Mouse (Mus musculus): ENCODE results near the gene Cog6.

The Cog6 gene

DNA sequence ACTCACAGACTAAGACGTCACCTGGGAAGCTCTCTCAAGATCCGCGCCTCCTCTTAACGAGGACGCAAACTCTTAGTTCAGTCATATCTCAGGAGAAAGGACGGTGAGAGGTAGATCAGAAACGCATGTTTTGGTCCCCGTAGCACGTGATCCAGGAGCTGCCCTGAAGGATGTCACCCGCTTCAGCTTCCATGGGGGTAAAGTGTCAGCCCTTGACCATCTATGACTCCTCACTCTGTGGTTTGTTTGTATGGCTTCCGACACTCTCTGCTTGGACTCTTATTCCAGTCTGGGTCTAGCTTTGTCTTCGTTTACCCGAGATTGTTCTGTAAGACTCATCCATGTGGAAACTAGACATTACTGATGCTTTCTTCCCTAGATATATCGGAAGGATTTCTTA is 54.6 kb downstream of the Cog6 start:
- DNase-seq (ENCODE audit: low spot score in 2 of 2), result no peak

DNA sequence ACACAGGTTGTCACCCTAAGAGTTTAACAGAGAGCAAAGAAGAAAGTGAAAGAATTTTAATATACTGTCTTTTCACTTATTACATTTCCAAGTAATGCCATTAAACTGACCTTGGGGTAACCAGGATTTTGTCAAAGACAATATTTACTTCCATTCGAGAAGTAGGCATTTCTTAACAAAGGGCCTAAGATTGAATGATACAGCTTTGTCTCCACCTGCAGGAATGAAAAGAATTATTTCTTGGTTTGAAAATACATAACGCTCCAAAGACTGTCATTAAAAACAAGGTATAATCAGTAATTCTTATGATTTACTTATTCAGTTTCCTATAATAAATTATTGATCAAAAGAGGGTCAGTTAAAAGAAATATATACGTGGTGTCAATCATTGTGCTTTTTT is 55.4 kb downstream of the Cog6 start:
- DNase-seq (ENCODE audit: low spot score in 2 of 2), result no peak

DNA sequence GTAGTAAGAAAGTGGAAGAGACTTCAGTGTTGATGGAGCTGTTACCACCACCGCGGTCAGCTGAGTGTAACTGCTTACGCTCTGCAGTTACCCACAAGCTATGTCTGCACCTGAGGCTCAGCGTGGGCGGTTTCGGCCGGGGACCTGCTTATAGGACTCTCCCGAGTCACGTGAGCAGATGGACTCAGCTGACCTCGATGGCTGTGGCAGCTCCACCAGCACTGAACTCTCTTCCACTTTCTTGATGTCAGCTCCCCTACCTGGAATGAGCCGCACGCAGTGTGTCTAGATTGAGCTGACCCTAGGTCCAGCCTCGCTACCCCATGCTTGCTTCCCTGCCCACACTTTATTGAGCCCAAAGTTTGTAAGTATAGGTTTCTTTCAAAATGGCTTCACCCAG is 56.1 kb downstream of the Cog6 start:
- no peak for DNase-seq (ENCODE audit: low spot score in 2 of 2)

DNA sequence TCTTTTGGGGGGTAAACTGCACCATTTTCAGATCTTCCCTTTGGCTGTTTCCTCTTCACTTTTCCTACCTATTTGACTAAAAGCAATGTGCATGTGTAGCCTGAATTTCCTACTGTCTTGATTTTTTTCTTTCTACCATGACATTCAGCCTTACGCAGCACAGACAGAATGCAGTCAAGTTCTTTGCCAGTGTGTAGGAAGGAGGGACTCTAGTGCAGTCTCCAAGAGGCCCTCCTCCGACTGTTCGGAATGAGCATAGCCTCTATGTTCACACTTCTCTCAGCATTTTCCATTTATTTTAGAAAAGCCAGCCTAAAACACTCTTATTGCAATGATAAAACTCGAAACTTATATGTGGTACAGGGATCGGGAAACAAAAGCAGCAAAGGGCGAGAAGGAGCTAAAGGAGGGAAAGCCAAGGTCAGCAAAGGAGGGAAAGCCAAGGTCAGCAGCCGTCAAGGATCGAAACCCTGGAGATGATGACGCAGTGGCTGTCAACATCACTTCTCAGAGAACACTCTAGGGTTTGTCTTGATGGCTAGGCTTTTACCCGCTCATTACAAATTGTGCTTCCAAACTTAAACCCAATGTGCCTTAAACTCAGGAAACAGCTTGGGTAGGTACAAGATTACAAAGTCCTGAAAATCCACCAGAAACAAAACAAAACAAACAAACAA is 58.5 kb downstream of the Cog6 start:
- DNase-seq (ENCODE audit: low spot score in 2 of 2), result no peak

DNA sequence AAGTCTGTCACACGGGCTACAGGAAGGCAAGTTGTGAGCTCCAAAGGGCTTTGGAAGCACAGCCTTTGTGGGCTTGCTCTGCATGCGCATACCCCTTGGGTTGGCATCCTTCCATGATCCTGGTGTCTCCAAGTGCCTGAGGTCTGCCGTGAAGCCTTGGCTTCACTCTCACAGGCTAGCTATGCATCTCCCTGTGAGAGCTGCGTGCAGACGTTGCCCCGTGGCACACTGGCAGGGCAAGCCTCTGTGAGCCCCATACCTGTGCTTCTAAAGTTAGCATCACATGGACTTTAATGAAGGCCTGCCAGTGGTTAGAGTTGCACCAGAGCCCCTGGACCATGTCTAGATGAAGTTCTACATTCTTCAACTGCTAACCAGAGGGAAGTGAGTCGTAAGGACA is 59.2 kb downstream of the Cog6 start:
- no peak for DNase-seq (ENCODE audit: low spot score in 2 of 2)

DNA sequence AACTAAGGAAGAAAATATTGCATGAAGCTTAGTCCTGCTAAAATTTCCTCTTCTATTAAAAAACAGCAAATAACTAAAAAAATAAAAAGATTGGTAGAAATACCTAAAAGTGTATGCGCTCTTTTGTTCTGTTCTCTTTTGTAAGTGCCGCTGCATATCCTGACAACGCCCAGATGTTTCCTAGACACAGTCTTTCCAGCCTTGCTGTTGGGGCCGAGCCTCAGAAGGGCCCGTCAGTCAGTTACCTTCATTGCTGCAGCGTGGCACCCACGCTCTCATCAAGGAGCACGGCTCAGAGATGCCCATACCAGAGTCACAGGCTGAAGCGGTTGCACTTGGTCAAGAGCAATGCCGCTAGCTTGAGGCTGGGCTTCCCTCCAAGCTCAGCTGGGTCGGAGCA is 60.8 kb downstream of the Cog6 start:
- no peak for DNase-seq (ENCODE audit: low spot score in 2 of 2)

DNA sequence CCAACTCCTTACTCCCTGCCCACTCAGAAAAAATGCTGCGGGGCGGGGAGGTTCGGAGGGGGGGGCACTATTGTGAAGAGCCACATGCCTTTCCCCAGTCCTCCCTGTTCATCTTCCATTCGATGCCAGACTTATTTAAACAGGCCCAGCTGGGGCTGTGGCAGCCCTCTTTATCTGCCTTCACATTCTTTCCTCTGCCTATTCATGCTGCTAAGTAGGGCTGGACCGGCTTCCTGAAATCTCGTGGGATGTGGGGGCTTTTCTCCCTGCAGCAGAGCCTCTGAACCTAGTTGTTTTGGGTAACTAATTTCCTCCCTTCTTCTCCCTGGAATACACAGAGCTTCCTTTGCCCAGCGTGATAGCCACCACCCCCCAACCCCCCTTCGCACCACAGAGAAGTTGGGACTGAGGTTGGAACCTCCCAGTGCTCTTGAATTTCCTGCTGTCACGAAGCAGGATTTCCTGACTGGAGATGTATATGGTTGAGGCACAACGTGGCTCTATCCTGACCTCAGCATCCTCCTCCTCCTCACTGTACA is 61.5 kb downstream of the Cog6 start:
- no peak for DNase-seq (ENCODE audit: low spot score in 2 of 2)

DNA sequence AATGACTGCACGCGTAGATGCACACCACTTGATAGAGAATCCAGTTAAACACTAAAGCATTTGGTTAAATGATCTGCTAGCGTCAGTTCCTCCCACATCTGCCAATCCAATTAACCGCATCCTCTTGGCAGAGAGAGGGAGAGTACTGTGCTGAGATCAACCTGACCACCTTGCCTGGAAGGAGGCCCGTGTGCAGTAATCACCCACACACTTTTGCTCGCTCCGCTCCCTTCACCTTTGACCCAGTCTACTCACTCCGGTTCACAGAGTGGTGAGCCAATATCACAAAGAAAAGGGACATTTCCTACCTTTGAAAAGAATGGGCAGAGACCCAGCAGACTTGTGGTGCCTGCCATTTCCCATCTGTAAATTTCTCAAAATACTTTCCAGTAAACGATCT is 62.4 kb downstream of the Cog6 start:
- DNase-seq (ENCODE audit: low spot score in 2 of 2), result no peak

DNA sequence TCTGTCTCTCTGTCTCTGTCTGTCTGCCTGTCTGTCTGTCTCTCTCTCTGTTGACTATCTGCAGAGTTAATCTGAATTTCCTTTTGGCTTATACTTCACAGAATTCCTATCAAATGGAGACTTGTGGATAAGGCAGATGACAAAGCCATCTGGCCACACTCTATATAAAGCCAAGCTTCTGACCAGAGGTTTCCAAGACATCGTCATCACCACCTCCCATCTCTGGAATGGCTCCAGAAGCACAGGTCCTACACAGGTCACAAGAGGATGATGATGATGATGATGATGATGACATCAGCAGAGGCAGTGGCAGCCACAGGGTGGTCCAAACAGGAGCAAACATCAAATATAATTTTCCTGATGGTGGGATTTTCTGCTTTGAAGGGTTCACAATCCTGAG is 63.2 kb downstream of the Cog6 start:
- no peak for DNase-seq (ENCODE audit: low spot score in 2 of 2)

DNA sequence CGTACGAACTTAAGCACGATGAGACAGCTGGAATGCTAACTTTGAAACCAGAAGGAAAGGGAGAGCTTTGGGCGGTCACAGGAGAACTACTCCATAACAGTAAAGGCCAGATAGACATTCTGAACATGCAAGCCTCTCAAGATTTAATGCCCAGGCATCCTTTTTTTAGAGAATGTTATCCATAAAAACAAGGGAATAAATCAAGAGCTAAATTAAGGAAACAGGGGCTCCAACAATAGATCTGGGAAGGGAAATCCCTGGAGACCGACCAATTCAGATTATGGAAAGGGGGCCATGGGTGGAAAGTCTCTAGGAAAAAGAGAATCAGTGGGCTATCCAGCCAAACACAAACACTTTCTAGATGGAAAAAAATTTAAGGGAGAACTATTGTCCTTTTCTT is 68.2 kb downstream of the Cog6 start:
- DNase-seq (ENCODE audit: low spot score in 2 of 2), result no peak

DNA sequence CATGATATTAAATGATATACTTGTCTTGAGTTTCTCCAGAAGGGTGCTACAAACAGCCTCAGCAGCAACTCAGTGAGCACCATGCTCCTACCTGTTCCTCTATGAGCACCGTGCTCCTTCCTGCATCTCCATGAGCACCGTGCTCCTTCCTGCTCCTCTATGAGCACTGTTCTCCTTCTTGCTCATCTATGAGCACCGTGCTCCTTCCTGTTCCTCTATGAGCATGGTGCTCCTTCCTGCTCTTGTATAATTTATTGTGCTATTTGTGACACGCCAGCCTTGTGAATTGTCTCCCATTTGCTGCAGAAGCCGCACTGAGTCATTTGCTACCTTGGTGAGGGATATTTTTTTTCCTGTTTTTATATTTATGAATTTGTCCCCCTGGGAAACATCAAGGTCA is 69.6 kb downstream of the Cog6 start:
- DNase-seq (ENCODE audit: low spot score in 2 of 2), result no peak

DNA sequence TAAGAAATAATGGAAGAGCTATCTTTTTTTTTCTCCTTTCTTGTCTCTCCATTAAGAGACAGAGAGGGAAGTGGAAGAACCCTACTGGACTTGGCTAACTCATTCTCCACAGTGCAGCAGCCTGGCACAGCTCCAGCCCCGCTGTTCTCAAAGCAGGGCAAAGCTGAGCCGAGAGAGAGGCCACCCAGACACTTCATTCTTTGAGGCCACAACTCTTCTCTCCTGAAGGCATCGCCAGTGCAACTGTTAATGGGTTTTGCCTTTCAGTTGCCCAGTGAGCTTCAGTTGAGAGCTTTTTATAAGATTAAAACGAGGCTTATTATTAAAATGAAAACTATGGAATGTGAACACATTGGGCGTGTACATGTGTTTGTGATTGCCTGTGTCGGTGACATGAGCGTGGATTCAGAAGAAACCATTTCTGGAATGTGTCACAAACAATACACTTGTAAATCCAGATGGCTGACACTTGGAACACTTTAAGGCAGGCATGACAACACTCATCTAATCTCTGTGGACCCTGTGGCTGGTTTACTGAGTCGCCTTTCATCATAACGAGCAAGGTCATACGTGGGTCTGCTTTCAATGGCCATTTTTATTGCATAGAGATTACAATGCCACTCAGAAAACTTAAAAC is 76.1 kb downstream of the Cog6 start:
- no peak for DNase-seq (ENCODE audit: low spot score in 2 of 2)

DNA sequence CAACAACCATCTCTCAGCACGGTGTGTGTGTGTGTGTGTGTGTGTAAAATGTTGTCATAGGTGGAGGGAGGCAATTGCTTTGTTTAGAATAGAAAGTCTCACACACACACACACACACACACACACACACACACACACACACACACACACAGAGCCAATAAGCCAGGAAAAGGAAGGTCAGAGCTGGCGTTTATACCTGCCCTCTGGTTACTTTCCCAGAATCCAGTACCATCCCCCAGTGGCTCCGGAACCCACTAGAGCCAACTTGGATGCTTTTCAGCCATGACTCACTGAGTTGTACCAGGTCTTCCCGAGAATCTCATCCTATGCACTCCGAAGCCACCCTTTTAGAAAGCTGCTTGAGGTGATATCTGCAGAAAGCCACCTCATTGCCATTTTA is 78.6 kb downstream of the Cog6 start:
- DNase-seq (ENCODE audit: low spot score in 2 of 2), result no peak

DNA sequence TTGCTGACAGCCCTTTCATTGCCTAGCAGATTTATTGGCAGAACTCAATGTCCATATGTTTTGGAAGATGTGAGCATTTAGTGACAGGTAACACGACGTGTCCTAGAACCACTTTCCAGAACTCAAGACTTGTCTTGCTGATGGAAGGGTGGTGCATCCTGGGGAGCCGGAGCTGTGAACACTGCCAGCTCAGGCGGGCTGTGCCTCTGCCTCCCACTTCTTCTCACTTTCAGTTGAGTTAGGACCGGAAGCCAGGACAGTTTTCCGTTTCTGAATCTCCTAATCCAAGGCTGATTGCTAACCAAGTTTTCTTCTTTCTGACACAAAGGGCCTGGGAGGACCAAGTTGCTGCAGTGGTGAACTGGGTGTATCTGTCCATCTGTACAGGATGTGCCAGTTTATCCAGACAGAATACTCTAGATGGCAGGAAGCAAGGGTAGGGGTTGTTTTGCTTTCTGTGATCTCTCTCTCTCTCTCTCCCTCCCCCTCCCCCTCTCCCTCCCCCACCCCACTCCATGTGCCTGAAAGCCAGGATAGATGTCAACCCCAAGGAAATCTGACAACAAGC is 79.2 kb downstream of the Cog6 start:
- DNase-seq (ENCODE audit: low spot score in 2 of 2), result no peak

DNA sequence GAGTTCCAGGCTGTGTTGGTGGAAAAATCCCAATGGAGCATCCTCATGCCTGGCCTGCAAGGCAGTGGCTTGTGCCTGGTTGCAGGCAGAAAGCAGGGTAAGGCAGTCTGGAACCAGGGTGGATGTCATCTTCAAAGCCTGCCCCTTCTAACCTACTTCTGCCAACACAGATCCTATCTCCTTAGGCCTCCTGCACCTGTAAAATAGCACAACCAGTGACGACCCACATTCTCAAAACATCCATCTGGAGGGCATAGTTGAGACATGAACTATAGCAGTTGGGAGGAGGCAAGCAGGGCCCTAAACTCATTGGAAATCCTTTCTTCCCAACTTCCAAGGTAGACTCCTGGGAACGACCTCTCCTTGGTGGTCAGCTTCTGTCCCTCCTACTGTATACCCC is 85.1 kb downstream of the Cog6 start:
- peak; percentile 44 to 53 for DNase-seq (ENCODE audit: low spot score in 2 of 2)
